Mouse (Mus musculus): Measurements from ENCODE around the gene Mcts2. TPM values are rescaled to one million over a fixed set of nuclear protein-coding genes. Genes with fewer than 3 reads are reported as not detected.

Gene Mcts2
- polyA plus RNA-seq, 1 experiment from 2014 or later: 36.6 TPM

GRCm38 (mm10) chr2:152703596-152704255 lies 16.9 kb downstream of the Mcts2 start:
- ATAC-seq (replicated peaks; ENCODE audit: low FRiP score, low read depth) (no peak), DNase-seq (ENCODE audit: low spot score) (no peak)
- H3K4me1 ChIP-seq (replicated peaks; ENCODE audit: insufficient read depth, low read length): peaks cover 23% of the 10 kb centered on the region
- H3K4me2 ChIP-seq (ENCODE audit: low read length): no peak overlapping the region
- no peak overlapping the region for H3K27ac ChIP-seq
- no peaks in the 10 kb centered on the region for H3K9me3 ChIP-seq (replicated peaks; ENCODE audit: low read length)
- H3K9ac ChIP-seq (ENCODE audit: low read depth, low read length): no peak overlapping the region
- H3K4me3 ChIP-seq (replicated peaks; ENCODE audit: low read depth, low read length): no peak overlapping the region
- H3K36me3 ChIP-seq (ENCODE audit: insufficient read depth, low read length): peaks cover 65% of the 10 kb centered on the region
- TF ChIP-seq CTCF (IDR thresholded peaks at IDR 0.05; ENCODE audit: low read depth): no peak
- H3K27me3 ChIP-seq (ENCODE audit: insufficient read depth, low read length): no peaks in the 10 kb centered on the region
- WGBS: 94% methylated on average over 21 of the region's 21 CpGs

- no peaks in the 10 kb centered on the region for H3K9me3 ChIP-seq (replicated peaks; ENCODE audit: low read length)
- TF ChIP-seq CTCF (IDR thresholded peaks at IDR 0.05; ENCODE audit: low read depth): no peak
- peaks cover 62% of the 10 kb centered on the region for H3K36me3 ChIP-seq (ENCODE audit: insufficient read depth, low read length)
- no peak for ATAC-seq (replicated peaks; ENCODE audit: low FRiP score, low read depth)
- WGBS: 84% methylated on average over 5 of the region's 5 CpGs
- H3K4me1 ChIP-seq (replicated peaks; ENCODE audit: insufficient read depth, low read length): peaks cover 23% of the 10 kb centered on the region
- no peak for DNase-seq (ENCODE audit: low spot score)
- H3K9ac ChIP-seq (ENCODE audit: low read depth, low read length): no peak overlapping the region
- no peaks in the 10 kb centered on the region for H3K27me3 ChIP-seq (ENCODE audit: insufficient read depth, low read length)
- H3K27ac ChIP-seq: no peak overlapping the region
- H3K4me2 ChIP-seq (ENCODE audit: low read length): no peak overlapping the region
- no peak overlapping the region for H3K4me3 ChIP-seq (replicated peaks; ENCODE audit: low read depth, low read length)
Observed at GRCm38 (mm10) chr2:152704256-152704605, 17.4 kb downstream of the Mcts2 start.

- no peak overlapping the region for H3K4me3 ChIP-seq (replicated peaks; ENCODE audit: low read depth, low read length)
- no peak for DNase-seq (ENCODE audit: low spot score)
- peak; percentile 17; the same call in 1 of the 2 replicates for TF ChIP-seq CTCF (IDR thresholded peaks at IDR 0.05; ENCODE audit: low read depth)
- 88% methylated on average over 14 of the region's 14 CpGs for WGBS
- H3K9me3 ChIP-seq (replicated peaks; ENCODE audit: low read length): no peaks in the 10 kb centered on the region
- peaks cover 56% of the 10 kb centered on the region for H3K36me3 ChIP-seq (ENCODE audit: insufficient read depth, low read length)
- no peak for ATAC-seq (replicated peaks; ENCODE audit: low FRiP score, low read depth)
- no peaks in the 10 kb centered on the region for H3K27me3 ChIP-seq (ENCODE audit: insufficient read depth, low read length)
- H3K4me1 ChIP-seq (replicated peaks; ENCODE audit: insufficient read depth, low read length): peaks cover 23% of the 10 kb centered on the region
- H3K9ac ChIP-seq (ENCODE audit: low read depth, low read length): no peak overlapping the region
- H3K4me2 ChIP-seq (ENCODE audit: low read length): no peak overlapping the region
- no peak overlapping the region for H3K27ac ChIP-seq
Observed at GRCm38 (mm10) chr2:152704811-152705370, 18.1 kb downstream of the Mcts2 start.

GRCm38 (mm10) chr2:152705993-152706571 lies 19.2 kb downstream of the Mcts2 start:
- no peak for TF ChIP-seq CTCF (IDR thresholded peaks at IDR 0.05; ENCODE audit: low read depth)
- Histone ChIP-seq H3K27ac (peak overlapping the region; percentile 95), H3K9ac (ENCODE audit: low read depth, low read length) (0 out of 2 replicates have a peak overlapping the region, but pooled peaks have one; percentile 8), H3K9me3 (replicated peaks; ENCODE audit: low read length) (no peaks in the 10 kb centered on the region), H3K4me1 (replicated peaks; ENCODE audit: insufficient read depth, low read length) (peaks cover 23% of the 10 kb centered on the region), H3K4me2 (ENCODE audit: low read length) (no peak overlapping the region), H3K36me3 (ENCODE audit: insufficient read depth, low read length) (peaks cover 44% of the 10 kb centered on the region), H3K4me3 (replicated peaks; ENCODE audit: low read depth, low read length) (no peak overlapping the region), H3K27me3 (ENCODE audit: insufficient read depth, low read length) (no peaks in the 10 kb centered on the region)
- ATAC-seq (replicated peaks; ENCODE audit: low FRiP score, low read depth): no peak
- no peak for DNase-seq (ENCODE audit: low spot score)
- 64% methylated on average over 22 of the region's 22 CpGs for WGBS

- Histone ChIP-seq H3K4me1 (replicated peaks; ENCODE audit: insufficient read depth, low read length) (peaks cover 23% of the 10 kb centered on the region), H3K9me3 (replicated peaks; ENCODE audit: low read length) (no peaks in the 10 kb centered on the region), H3K4me3 (replicated peaks; ENCODE audit: low read depth, low read length) (peak overlapping the region; percentile 30), H3K9ac (ENCODE audit: low read depth, low read length) (peak overlapping the region; percentile 72), H3K36me3 (ENCODE audit: insufficient read depth, low read length) (peaks cover 33% of the 10 kb centered on the region), H3K27me3 (ENCODE audit: insufficient read depth, low read length) (no peaks in the 10 kb centered on the region), H3K27ac (peak overlapping the region; percentile 95), H3K4me2 (ENCODE audit: low read length) (peak overlapping the region; percentile 68)
- DNase-seq (ENCODE audit: low spot score) (no peak), ATAC-seq (replicated peaks; ENCODE audit: low FRiP score, low read depth) (no peak)
- no peak for TF ChIP-seq CTCF (IDR thresholded peaks at IDR 0.05; ENCODE audit: low read depth)
- WGBS: 13% methylated on average over 7 of the region's 7 CpGs
Observed at GRCm38 (mm10) chr2:152707186-152707585, 20.4 kb downstream of the Mcts2 start.

GRCm38 (mm10) chr2:152707627-152708026 lies 20.8 kb downstream of the Mcts2 start:
- peak; percentile 97 for ATAC-seq (replicated peaks; ENCODE audit: low FRiP score, low read depth)

More at GRCm38 (mm10) chr2:152707627-152708026, 20.8 kb downstream of the Mcts2 start:
- WGBS: 1% methylated on average over 31 of the region's 31 CpGs
- no peaks in the 10 kb centered on the region for H3K9me3 ChIP-seq (replicated peaks; ENCODE audit: low read length)
- TF ChIP-seq CTCF (IDR thresholded peaks at IDR 0.05; ENCODE audit: low read depth): no peak
- peak overlapping the region; percentile 30 for H3K4me3 ChIP-seq (replicated peaks; ENCODE audit: low read depth, low read length)
- peaks cover 23% of the 10 kb centered on the region for H3K4me1 ChIP-seq (replicated peaks; ENCODE audit: insufficient read depth, low read length)
- peak overlapping the region; percentile 72 for H3K9ac ChIP-seq (ENCODE audit: low read depth, low read length)
- peak; percentile 97 for DNase-seq (ENCODE audit: low spot score)
- H3K36me3 ChIP-seq (ENCODE audit: insufficient read depth, low read length): peaks cover 30% of the 10 kb centered on the region
- H3K27ac ChIP-seq: peak overlapping the region; percentile 95
- peak overlapping the region; percentile 68 for H3K4me2 ChIP-seq (ENCODE audit: low read length)
- H3K27me3 ChIP-seq (ENCODE audit: insufficient read depth, low read length): no peaks in the 10 kb centered on the region
